Mouse (Mus musculus): ENCODE results near the gene Ap5z1. TPM values are rescaled to one million over a fixed set of nuclear protein-coding genes. Genes with fewer than 3 reads are reported as not detected.

Ap5z1 gene
- polyA plus RNA-seq, 1 experiment from 2014 or later: 13.1 TPM

- Histone ChIP-seq H3K27me3 (ENCODE audit: control insufficient read depth, insufficient read depth, low read length) (no peaks in the 10 kb centered on the region), H3K9me3 (ENCODE audit: control insufficient read depth, low read length) (no peaks in the 10 kb centered on the region), H3K27ac (ENCODE audit: low read depth, low read length) (no peak overlapping the region), H3K36me3 (ENCODE audit: control insufficient read depth, insufficient read depth, low read length) (no peaks in the 10 kb centered on the region), H3K9ac (ENCODE audit: low read length) (no peak overlapping the region), H3K4me1 (replicated peaks; ENCODE audit: control insufficient read depth, insufficient read depth, low read length) (no peaks in the 10 kb centered on the region), H3K4me2 (ENCODE audit: low read depth, low read length, severe bottlenecking) (no peak overlapping the region), H3K4me3 (ENCODE audit: low read depth, low read length) (no peak overlapping the region)
- ATAC-seq (replicated peaks; ENCODE audit: low FRiP score) (no peak), DNase-seq (ENCODE audit: low spot score) (no peak)
- WGBS: 79% methylated on average over 8 of the region's 8 CpGs
Measured at GRCm38 (mm10) chr5:142524711-142525464, 61.1 kb downstream of the Ap5z1 start.

Other genes with a start within 250 kb of the Ap5z1 start
- 5.0 and 6.1 TPM in 2 replicates for gene Foxk1, start 62.4 kb upstream of the Ap5z1 start, polyA plus RNA-seq (2014; fragmentation: Nextera tagmentation; extraction: Ambion mirVana)
- gene Papolb, start 66.1 kb downstream of the Ap5z1 start, polyA plus RNA-seq (2014; fragmentation: Nextera tagmentation; extraction: Ambion mirVana): 0.12 and 0.25 TPM in 2 replicates
- gene Radil, start 87.2 kb downstream of the Ap5z1 start, polyA plus RNA-seq (2014; fragmentation: Nextera tagmentation; extraction: Ambion mirVana): 1.9 and 2.1 TPM in 2 replicates
- gene Mmd2, start 144.9 kb downstream of the Ap5z1 start, polyA plus RNA-seq (2014; fragmentation: Nextera tagmentation; extraction: Ambion mirVana): 6.6 and 7.3 TPM in 2 replicates
- 61.2 and 62.0 TPM in 2 replicates for gene Wipi2, start 163.8 kb downstream of the Ap5z1 start, polyA plus RNA-seq (2014; fragmentation: Nextera tagmentation; extraction: Ambion mirVana)
- gene Slc29a4, start 228.6 kb downstream of the Ap5z1 start, polyA plus RNA-seq (2014; fragmentation: Nextera tagmentation; extraction: Ambion mirVana): 31.3 and 35.6 TPM in 2 replicates